Mouse (Mus musculus): ENCODE results near the gene Kmt2a.

The Kmt2a gene

DNA sequence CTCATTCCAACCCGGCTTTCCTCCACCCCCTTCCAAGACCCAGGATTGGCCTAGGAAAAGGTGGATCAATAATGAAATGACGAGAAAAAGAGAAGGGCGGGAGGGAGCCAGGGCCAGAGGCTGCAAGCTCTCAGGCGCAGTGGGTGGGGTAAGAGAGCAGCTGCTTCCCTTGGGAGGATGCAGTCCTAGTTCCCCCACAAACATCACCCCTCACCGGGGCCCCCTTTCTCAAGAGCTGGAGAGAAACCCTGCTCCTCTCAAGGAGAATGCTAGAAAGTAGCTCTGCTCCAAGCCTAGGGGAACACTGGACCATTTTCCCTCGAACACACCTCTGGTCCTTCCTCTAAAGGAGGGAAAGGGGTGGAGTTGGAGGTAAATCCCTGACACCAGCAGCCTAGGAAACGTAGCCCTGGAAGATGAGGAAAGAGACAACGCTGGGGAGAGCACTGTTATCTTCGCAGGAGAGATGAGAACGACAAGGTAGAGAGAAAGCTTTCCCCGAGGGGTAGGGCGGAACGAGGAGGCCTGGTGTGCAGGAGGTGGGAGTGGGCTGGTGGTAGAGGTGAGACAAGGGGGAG is 1.3 kb downstream of the Kmt2a start:
- peak; percentile 29 for DNase-seq

DNA sequence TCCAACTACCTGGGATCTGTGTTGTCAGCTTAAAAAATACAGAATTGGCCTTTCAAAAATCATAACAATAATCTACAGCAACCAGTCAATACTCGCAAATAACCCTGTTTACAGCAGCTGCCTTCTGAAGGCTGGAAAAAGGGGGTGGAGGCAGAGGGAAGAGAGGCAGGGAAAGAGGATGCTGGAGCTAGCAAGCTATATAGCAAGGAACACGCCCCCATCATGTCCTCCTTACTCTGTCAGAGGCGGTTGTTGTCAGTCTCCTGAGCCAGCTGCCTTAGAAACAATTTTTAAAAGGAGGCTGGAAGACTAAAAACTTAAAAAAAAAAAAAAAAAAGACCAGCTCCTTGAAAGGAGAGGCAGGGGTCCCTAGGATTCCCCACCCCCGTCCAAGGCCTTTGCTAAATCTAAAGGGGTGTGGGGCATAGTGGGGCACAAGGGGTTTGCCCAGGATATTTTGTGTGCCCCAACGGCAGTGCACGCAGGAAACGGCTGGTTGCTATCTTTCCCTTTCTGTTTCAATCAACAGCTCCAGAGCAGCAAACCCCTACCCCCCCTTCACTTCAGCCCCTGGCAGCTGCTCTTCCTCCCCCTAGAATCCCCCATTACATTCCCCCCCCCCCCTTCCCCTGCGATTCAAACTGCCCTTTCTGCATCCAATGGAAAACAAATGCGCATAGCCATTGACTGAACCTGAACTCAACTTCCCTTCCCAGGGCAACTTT is 2.2 kb downstream of the Kmt2a start:
- peak; percentile 45 for DNase-seq

DNA sequence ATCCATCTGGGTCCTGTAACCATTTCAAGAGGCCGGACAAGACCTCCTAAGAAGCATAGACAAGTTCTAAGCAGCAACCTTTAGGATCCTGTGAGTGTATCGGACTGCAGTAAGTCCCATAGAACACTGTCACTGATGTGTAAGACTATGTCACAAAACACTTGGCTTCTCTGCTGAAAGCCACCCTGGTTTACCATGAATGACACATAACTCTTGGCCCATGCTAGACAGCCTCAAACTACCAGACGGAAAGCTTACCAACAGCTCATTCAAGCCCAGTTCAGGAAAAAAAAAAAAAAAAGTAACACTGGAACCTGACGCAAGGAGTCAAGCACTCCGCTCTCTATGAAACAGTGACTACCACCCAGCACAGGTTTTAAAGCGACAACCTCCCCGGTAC is 3.4 kb downstream of the Kmt2a start:
- DNase-seq, result no peak

DNA sequence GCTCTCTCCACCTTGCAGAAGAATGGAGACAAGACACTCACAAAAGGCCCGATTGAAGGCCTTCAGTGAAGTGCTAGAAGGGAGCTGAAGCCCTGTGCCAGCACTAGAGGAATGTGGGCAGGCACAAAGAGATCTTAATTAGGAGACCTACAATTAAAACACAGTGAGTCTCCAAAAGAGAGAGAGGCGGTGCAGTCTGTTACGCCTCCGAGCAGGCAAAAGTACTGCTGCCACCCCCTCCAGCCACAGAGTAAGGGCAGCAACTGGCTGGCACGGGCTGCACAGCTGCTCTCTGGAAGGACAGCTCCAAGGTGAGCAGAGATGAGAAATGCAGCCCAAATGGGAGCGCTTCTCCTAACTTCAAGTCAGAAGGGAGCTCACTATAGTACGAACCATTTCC is 5.6 kb downstream of the Kmt2a start:
- DNase-seq, result peak; percentile 71

DNA sequence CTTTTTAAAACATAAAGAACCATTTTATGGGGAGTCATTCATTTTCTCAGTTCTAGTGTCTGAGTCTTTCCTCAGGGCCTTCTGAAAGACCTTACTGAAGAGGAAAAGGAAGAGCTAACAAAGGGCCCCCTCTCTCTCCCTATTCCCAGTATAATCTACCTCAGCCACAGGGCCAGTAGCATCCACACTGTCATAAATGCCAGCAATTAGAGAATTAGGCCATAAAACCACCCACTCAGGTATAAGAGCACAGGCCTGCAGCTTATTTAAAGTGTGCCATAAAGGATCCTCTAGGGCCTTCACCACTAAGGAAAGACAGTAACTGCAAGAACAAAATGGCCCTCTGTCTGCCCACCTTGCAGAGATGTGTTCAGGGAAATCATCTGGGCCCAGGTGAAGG is 6.9 kb downstream of the Kmt2a start:
- no peak for DNase-seq

DNA sequence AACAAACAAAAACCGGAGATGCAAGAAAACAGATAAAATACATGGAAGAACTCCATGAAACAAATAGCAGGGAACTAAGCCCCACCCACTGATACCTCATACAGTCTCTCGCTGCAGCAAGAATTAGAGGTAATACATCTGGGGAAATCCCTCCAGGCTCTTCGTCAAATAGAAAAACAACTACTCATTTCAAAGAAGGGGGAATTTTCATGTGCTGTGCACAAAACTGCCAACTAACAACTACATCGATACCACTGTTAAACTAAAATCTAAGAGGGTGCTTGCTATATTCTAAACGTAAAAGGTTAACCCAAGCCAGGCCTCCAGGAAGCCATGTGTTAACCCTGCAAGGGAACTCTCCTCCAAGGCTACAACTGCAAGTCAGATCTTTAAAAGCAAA is 7.4 kb downstream of the Kmt2a start:
- no peak for DNase-seq

DNA sequence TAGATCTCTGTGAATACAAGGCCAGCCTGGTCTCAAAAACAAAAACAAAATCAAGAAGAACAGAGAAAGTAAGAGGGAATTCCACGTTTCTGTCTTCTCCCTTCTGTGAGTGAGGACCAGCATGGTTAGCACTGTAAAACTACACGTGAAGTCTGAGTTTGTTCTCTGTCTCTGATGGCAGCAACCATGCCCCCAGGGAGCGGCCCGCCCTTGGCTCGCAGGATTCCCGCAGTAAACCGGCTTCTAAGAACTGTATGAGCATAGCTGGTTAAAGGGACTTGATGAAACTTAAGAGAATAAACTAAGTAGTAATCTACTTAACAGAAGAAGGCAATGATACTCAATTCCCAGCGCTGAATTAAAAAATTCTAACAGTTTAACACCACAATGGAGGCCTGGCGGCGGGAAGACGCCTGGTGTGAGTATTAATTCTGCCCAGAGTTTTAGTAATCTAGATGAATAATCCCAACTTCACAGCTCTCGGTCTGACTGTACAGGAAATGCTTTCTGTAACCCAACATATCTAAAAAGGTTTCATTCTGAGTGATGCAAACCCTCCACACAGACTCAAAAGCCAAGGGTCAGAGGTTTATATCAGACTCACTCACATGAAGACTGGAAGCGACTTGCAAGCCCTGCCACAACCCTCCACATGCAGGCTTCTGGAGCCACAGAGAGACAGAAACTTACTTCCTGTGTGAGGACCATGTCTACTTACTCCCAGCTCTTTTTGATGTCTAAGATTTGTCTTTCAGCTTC is 12.6 kb downstream of the Kmt2a start:
- no peak for DNase-seq

DNA sequence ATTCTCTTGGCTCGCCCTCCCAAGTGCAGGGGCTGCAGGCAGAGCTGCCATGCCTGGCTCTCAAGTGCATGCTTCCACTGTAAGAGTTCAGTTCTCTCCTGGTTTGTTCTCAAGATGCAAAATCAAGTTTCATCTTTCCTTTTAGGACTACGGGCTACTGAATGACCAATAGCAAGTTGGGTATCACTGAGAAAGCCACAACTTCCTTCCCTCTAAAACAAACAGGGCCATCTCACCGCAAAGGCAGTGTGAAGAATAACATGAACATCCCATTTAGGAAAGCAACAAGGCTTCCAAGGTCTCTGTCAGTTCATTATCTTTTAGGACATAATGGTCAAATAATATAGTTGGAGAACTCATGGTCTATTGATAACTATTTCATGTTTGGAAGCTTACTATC is 13.4 kb downstream of the Kmt2a start:
- no peak for DNase-seq

DNA sequence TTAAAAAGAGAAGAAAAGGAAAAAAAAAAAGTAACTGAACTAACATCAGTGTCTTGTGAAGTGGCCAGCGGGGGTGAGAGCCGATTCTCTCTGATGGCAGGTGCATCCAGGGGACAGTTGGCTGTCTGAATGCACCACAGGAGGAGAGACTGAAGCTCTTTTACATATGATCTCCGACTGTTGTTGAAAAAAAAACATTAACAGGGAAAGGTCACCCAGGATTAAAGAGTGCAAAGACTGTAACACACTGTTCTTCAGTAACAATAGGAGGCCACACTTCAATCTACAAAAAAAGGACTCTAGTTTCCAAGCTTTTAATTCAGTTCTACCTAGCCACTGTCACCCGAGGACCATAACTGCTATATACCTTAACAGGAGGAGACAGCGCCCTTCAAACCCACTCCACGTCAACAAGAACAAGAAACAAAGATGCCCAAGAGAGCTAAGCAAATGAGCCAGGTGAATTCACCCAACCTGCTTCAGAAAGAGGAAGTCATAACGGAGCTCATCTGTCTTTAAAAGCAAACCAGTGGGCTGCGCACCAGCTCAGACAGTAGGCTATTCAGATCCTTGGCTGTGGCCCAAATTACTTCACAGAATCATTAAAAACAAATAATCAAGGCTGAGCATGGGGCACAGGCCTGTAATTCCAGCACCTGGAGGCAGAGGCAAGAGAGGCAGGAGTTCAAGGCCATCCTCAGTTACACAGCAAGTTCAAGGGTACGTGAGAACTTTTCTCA is 14.4 kb downstream of the Kmt2a start:
- no peak for DNase-seq

DNA sequence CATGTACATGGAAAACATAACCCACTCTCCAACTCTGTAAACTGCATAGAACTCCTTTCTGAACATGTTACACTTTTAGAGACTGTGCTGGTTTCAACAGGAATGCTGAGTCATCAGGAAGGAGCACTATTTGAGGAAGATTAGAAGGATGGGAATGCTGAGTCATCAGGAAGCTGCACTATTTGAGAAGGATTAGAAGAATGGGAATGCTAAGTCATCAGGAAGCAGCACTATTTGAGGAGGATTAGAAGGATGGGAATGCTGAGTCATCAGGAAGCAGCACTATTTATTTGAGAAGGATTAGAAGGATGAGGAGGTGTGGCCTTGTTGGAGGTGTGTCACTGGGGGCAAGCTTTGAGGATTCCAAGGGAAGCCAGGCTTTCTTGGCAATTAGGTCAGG is 20.0 kb downstream of the Kmt2a start:
- no peak for DNase-seq

DNA sequence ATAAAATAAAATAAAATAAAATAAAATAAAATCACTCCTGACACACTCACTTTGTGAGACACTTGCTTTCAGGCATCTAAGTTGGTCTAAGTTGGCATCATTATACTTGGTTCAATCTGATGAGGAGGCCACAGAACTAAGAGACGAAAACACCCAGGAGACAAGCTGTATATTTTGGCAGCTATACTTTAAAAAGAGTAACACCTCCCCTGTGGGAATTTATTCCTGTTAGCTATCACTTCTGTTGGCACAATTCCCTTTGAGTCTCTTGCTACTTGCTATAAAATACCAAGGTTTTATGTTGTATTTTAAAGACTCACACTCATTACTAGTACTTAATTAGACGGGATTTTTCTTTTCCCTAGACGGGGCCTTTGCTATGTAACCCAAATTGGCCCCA is 22.4 kb downstream of the Kmt2a start:
- DNase-seq, result no peak

DNA sequence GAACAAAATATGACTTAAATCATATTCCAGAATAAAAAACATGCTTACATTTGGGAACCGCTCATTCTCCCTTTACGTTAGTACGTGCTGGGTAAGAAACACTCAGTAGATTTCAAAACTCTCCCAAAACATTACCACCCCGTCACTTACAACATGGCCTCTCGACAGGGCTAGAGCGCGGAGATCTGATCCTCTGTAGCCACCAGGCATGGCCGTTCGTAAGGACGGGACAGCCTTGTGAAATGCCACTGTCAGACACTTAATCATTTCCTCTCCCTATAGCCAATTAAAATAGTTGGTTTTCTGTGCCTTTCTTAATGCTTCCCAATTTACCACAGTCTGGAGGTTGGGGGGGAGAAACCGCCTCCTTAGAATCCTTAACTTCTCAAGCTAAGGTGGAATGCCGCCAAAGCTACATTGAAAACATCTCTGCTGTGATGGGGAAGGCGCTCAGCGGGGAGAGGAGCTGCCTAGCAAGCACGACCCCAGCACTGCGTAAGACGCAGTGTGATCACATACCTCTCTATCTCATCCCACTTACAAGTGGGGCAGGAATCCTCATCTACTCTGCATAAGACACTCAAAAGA is 23.6 kb downstream of the Kmt2a start:
- DNase-seq, result peak; percentile 49

DNA sequence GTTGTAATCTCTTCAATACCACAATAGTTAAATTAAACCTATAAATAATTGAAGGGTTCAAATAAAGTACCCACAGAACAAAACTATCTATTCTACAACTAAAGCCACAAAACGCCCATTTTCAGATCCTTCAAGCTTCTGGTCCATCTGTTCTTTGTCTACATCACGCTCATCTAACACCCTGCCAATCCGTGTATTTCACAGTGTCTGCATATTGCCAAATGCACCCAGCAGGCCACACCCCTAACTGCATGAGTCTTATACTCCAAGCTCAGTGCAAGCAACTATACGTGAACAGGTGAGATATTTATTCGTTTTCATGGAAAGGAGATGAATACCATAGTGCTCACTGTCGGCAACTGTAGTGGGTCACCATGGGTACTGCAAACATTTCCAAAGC is 25.9 kb downstream of the Kmt2a start:
- DNase-seq, result no peak

DNA sequence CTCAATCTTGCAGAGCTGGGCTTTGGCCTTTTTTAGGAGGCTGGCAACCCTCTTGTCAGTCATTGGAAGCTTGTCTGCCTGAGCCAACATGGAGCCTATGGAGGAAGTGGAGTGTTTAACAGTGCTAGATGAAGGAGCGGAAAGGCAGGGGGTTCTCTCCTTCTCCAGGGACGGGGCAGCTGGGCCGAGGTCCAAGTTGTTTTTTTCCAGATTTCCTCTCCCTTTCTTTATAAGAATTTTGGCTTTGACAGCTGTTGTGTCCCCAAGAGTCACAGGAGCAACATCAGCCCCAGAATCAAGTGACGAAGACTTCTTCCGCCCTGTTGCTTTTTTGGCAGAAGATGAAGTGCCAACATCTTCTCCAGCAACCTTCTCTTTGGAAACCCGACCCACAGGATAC is 33.6 kb downstream of the Kmt2a start:
- DNase-seq, result no peak

DNA sequence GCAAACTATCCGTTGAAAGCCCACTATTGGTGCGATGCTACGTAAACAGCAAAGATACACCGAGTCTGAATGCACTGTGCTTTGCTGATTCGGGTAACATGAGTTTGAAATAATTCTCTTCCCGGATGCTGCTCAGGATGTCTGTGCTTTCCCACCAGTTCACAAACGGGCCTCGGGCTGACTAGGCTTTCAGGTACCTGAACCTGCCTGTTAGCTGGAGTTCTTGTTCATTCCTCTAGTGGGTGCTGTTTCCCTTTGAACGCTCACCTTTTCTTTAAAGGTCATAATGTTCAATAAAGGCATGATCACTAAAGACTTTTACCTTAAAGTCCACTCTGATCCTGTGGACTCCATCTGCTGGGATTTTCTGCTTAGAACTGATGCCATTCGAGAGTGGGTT is 39.9 kb downstream of the Kmt2a start:
- DNase-seq, result no peak

DNA sequence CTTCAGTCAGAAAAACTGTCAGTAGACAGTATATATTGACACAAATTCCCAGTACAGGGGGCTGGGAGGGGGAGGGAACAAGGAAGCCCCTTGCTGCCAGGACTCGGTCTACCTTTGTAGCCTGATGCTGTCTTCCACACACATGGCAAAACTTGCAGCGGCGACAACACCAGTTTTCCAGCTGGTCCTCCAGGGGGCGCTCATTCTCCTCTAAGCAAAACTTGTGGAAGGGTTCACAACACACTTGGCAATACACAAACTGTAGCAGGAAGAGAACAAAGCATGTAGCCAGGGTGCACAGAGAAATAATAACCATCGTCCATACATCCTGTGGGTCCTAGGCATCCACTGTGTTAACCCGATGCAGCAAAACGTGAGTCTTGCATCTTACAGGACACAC is 44.7 kb downstream of the Kmt2a start:
- peak; percentile 60 for DNase-seq

DNA sequence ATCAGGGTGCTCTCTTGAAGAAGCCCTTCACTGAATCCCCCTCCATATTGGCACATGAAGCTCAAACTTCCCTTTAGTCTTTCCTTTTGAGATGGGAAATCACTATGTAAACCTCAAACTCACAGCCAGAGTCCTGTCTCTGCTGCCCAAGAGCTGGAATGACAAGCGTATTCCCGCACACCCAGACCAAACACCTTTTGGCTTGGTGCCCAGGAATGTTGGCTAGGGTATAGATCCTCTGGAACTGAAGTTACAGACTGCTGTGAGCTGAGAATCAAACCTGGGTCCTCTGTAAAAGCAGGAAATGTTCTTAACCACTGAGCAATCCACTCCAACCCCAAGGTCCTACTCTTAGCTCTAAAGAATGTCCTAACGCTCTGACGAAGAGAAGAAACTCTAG is 48.7 kb downstream of the Kmt2a start:
- DNase-seq, result no peak

DNA sequence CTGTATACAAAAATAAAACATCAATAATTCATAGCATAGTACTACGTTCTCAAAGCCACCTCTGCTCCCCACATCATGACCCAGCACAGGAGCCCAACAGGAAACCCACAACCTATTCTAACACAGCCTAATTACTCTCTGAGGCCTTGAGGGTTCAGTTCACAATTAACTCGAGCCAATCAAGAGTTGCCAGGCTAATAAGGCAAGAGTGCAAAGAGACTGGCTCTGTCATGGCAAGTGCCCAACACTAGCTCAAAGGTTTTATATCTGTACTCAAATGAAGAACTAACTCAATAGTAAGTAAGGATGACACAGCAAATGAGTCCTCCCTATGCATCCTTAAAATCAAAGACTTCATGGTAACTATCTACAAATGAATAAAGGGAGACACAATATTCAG is 50.6 kb downstream of the Kmt2a start:
- DNase-seq, result no peak

DNA sequence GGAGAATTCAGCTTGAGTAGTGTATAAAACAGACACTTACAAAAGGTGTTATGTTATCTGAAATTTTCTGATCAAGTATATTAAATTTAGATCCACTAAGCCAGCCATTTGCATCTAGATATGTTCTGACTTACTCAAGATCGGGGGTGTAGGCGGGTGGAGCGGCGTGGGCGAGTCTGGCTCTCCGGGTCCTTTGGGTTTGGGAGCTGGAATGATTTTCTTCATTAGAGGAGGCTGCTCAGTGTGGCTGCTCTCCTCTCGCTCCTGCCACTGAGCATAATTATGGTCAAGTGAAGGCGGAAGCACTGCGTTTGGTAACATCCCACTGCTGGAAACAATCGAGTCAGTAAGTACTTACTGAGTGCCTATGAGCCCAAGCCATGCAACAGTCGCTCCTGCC is 52.2 kb downstream of the Kmt2a start:
- DNase-seq, result peak; percentile 69

DNA sequence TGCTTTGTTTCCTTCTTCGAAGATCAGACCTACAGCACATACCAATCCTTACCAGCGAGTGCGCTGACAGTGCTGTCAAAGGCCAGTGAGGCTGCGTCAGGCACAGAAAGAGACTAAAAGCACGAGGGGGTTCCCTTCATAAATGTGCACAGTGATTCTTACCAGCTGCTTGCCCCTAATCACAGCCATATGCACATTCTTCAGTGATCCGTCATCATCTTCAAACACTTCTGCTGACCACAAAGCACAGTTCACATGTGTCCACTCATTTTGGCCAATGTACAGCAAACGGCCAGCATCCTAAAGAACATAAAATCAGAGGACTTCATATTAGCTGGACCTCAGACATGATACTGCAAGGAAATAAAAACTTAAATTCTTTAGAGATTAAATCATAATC is 54.4 kb downstream of the Kmt2a start:
- DNase-seq, result no peak

DNA sequence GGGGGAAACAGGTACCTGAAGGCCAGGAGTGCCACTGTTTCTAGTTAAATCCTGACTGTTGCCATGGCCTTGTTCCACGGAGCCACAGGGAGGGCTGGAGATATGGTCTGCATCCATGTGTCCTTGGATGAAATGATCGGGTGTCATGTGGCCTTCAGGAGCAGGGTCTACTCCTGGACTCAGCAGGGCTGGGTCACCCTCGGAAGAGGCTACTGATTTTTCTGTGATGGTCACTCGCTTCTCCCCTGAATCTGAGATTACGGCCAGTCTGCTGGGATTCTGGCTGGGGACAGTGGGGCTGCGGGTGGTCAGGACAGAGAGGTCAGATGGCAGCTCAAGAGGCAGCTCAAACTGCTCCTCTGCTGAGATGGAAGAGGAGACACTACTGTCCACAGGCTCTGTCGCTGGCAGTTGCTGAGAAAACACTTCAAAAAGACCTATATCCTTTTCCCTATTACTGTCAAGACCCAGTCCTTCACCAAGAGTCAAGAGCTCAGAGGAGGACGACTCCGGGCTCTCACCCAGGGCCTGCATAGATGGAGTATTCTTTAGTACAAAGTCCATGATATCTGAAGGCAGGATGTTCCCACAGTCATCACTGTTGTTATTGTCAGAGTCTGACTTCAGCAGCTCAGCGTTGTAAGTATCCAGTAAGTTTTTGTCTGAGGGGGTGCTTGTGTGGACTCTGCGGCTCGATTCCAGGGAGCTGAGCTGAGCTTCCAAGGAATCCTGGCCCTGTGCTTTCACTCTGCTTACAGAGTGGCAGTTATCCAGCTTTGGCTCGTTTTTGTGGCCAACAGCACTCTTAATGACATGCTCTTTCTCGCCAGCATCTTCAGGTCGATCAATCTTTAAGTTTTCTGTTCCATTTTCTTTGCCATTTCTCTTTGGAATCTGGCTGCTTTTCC is 60.9 kb downstream of the Kmt2a start:
- no peak for DNase-seq

DNA sequence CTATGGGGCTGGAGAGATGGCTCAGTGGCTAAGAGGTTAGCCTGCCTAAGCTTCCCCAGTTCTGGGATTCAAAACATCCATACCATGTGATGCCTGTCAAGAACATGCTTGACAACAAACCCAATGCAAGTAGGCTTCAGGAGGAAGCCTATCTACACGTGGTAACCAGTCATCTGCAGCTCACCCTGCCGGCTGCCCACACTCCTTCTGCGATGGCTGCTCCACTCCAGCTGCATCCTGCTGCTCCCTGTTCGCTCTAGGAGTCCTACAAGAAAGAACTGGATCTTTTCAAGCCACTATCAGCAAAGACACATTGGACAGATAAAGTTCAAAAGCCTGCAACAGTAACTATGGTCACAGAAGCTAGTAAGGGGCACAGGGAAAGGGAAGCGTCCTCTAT is 63.6 kb downstream of the Kmt2a start:
- peak; percentile 53 for DNase-seq
